Mouse (Mus musculus): Measurements from ENCODE around the gene Zbtb25.

DNA sequence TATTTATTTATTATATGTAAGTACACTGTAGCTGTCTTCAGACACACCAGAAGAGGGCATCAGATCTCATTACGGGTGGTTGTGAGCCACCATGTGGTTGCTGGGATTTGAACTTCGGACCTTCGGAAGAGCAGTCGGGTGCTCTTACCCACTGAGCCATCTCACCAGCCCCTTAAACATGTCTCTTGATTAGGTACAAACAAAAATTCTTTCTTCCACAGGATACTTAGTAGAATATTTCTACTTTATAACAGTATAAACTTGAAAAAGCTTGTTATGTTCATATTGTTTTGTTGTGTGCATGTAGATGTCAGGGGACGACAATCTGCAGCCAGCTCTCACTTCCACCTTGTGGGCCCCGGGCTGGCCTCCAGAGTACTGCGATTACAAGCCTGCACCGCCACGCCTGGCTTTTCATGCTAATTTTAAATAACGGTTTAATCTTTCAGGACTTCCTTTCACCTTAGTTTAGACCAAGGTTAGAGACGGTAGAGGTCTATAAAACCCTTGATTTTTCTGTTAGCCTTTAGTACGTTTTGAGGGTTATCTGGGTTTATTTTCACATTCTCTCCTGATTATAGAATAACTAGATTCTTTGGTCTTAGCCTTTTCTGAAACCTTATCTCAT, 46.1 kb upstream of the Zbtb25 start:
- TF ChIP-seq CTCF (IDR thresholded peaks at IDR 0.05; ENCODE audit: control insufficient read depth, insufficient read depth, insufficient replicate concordance, low read depth, low read length) (no peak), POLR2A (IDR thresholded peaks at IDR 0.05; ENCODE audit: control insufficient read depth, low read depth, low read length) (no peak)

Measured in testis, adult 2 months (tissue).